Mouse (Mus musculus): Measurements from ENCODE around the gene Zfpl1. TPM values are rescaled to one million over a fixed set of nuclear protein-coding genes. Genes with fewer than 3 reads are reported as not detected.

Gene Zfpl1
- polyA plus RNA-seq, 1 experiment, result 22.8 TPM

DNA sequence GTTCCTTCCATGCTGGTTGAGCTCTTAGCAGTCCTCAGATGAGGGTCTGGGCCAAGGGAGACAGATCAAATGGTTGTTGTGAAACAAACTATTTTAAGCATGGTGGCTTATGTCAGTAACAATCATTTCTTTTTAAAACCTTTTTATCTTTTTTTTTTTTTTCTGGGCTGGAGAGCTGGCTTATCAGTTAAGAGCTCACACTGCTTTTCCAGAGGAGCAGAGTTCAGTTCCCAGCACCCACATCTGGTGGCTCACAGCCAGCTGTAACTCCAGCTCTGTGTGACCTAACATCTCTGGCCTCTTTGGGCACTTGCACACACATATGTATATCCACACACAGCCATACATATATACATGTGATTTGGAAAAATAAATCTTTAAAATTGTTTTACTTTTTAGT is 47.1 kb downstream of the Zfpl1 start:
- Histone ChIP-seq H3K27ac (ENCODE audit: control insufficient read depth, insufficient read depth, low read depth, low read length, poor library complexity) (no peak overlapping the region), H3K4me3 (replicated peaks; ENCODE audit: control insufficient read depth, low read depth, low read length) (no peak overlapping the region), H3K4me1 (ENCODE audit: control insufficient read depth, insufficient read depth, low read length) (peaks cover 1% of the 10 kb centered on the region; the same call in 1 of the 2 replicates)
- no peak for TF ChIP-seq CTCF (IDR thresholded peaks at IDR 0.05; ENCODE audit: control insufficient read depth, insufficient read depth, low read length)
- no peak for TF ChIP-seq POLR2A (IDR thresholded peaks at IDR 0.05; ENCODE audit: borderline replicate concordance, control insufficient read depth, low read depth, low read length)

DNA sequence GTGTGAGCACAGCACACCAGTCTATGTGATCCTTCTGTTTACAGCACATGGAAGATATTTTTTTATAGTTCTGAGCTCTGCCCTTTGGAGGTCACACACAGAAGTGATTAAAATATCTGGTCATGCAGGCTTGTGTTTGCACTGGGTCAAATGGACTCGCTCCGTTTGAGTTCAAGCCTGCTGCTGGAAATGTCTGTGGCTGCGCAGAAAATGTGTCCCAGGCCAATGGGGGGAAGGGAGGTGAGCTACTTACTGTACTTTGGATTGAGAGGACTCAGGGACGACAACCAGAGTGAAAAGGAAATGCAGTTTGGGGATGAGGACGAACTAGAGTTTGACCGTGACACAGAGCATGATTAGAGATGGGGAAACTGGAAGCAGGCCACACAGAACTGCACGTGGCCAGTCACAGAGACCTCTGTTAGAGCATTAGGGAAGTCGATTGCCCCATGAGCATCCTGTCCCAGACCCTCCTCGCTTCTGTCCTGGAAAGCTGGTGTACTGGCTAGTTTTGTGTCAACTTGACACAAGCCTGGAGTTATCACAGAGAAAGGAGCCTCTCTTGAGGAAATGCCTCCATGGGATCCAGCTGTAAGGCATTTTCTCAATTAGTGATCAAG is 48.7 kb downstream of the Zfpl1 start:
- Histone ChIP-seq H3K4me1 (ENCODE audit: control insufficient read depth, insufficient read depth, low read length) (peaks cover 1% of the 10 kb centered on the region; the same call in 1 of the 2 replicates), H3K4me3 (replicated peaks; ENCODE audit: control insufficient read depth, low read depth, low read length) (no peak overlapping the region), H3K27ac (ENCODE audit: control insufficient read depth, insufficient read depth, low read depth, low read length, poor library complexity) (no peak overlapping the region)
- TF ChIP-seq POLR2A (IDR thresholded peaks at IDR 0.05; ENCODE audit: borderline replicate concordance, control insufficient read depth, low read depth, low read length) (no peak), CTCF (IDR thresholded peaks at IDR 0.05; ENCODE audit: control insufficient read depth, insufficient read depth, low read length) (no peak)
- 34% methylated on average over 9 of the region's 9 CpGs for WGBS

Other genes with a start within 250 kb of the Zfpl1 start
- 14.3 and 18.1 TPM in 2 replicates for gene Frmd8, start 209.7 kb downstream of the Zfpl1 start, polyA plus RNA-seq (2011; ENCODE audit: insufficient read depth, insufficient read length, low replicate concordance, missing spikeins)
- gene Slc25a45, start 207.1 kb downstream of the Zfpl1 start, polyA plus RNA-seq (2011; ENCODE audit: insufficient read depth, insufficient read length, low replicate concordance, missing spikeins), result 11.6 and 24.6 TPM in 2 replicates
- gene Tigd3, start 190.8 kb downstream of the Zfpl1 start, polyA plus RNA-seq (2011; ENCODE audit: insufficient read depth, insufficient read length, low replicate concordance, missing spikeins), result 4.4 and 6.4 TPM in 2 replicates
- gene Dpf2, start 171.9 kb downstream of the Zfpl1 start, polyA plus RNA-seq (2011; ENCODE audit: insufficient read depth, insufficient read length, low replicate concordance, missing spikeins), result 31.1 and 60.8 TPM in 2 replicates
- 2.3 and 5.3 TPM in 2 replicates for gene Cdc42ep2, start 160.1 kb downstream of the Zfpl1 start, polyA plus RNA-seq (2011; ENCODE audit: insufficient read depth, insufficient read length, low replicate concordance, missing spikeins)
- gene Pola2, start 120.8 kb downstream of the Zfpl1 start, polyA plus RNA-seq (2011; ENCODE audit: insufficient read depth, insufficient read length, low replicate concordance, missing spikeins), result 41.9 and 79.8 TPM in 2 replicates
- 0.80 TPM in 1 of 2 replicates, not detected in the other for gene Slc22a20, start 98.8 kb downstream of the Zfpl1 start, polyA plus RNA-seq (2011; ENCODE audit: insufficient read depth, insufficient read length, low replicate concordance, missing spikeins)
- gene Capn1, start 69.1 kb downstream of the Zfpl1 start, polyA plus RNA-seq (2011; ENCODE audit: insufficient read depth, insufficient read length, low replicate concordance, missing spikeins), result 59.9 and 139 TPM in 2 replicates
- gene Syvn1, start 38.4 kb downstream of the Zfpl1 start, polyA plus RNA-seq (2011; ENCODE audit: insufficient read depth, insufficient read length, low replicate concordance, missing spikeins), result 30.5 and 58.5 TPM in 2 replicates
- 29.9 and 52.5 TPM in 2 replicates for gene Mrpl49, start 27.2 kb downstream of the Zfpl1 start, polyA plus RNA-seq (2011; ENCODE audit: insufficient read depth, insufficient read length, low replicate concordance, missing spikeins)
- 2,232 and 4,155 TPM in 2 replicates for gene Fau, start 27.1 kb downstream of the Zfpl1 start, polyA plus RNA-seq (2011; ENCODE audit: insufficient read depth, insufficient read length, low replicate concordance, missing spikeins)
- 8.4 and 14.3 TPM in 2 replicates for gene Znhit2, start 23.8 kb downstream of the Zfpl1 start, polyA plus RNA-seq (2011; ENCODE audit: insufficient read depth, insufficient read length, low replicate concordance, missing spikeins)
- gene Tm7sf2, start 16.6 kb downstream of the Zfpl1 start, polyA plus RNA-seq (2011; ENCODE audit: insufficient read depth, insufficient read length, low replicate concordance, missing spikeins), result 5.9 and 12.3 TPM in 2 replicates
- 48.4 and 85.1 TPM in 2 replicates for gene Vps51, start 7.7 kb downstream of the Zfpl1 start, polyA plus RNA-seq (2011; ENCODE audit: insufficient read depth, insufficient read length, low replicate concordance, missing spikeins)
- not detected in 2 replicates for gene Tmem262, start 4.9 kb downstream of the Zfpl1 start, polyA plus RNA-seq (2011; ENCODE audit: insufficient read depth, insufficient read length, low replicate concordance, missing spikeins)
- gene Gm28374, start 2.7 kb downstream of the Zfpl1 start, polyA plus RNA-seq (2011; ENCODE audit: insufficient read depth, insufficient read length, low replicate concordance, missing spikeins), result not detected in 2 replicates
- 28.8 and 31.0 TPM in 2 replicates for gene Cdca5, start within 50 bp of the Zfpl1 start, polyA plus RNA-seq (2011; ENCODE audit: insufficient read depth, insufficient read length, low replicate concordance, missing spikeins)
- gene AC131692.1, start 9.5 kb upstream of the Zfpl1 start, polyA plus RNA-seq (2011; ENCODE audit: insufficient read depth, insufficient read length, low replicate concordance, missing spikeins), result 6.6 and 6.9 TPM in 2 replicates
- 5.2 and 5.3 TPM in 2 replicates for gene Naaladl1, start 20.8 kb upstream of the Zfpl1 start, polyA plus RNA-seq (2011; ENCODE audit: insufficient read depth, insufficient read length, low replicate concordance, missing spikeins)
- gene Sac3d1, start 33.7 kb upstream of the Zfpl1 start, polyA plus RNA-seq (2011; ENCODE audit: insufficient read depth, insufficient read length, low replicate concordance, missing spikeins), result 2.5 and 6.0 TPM in 2 replicates
- gene Snx15, start 43.3 kb upstream of the Zfpl1 start, polyA plus RNA-seq (2011; ENCODE audit: insufficient read depth, insufficient read length, low replicate concordance, missing spikeins), result 33.2 and 38.4 TPM in 2 replicates
- 0.93 TPM in 1 of 2 replicates, not detected in the other for gene Batf2, start 56.0 kb upstream of the Zfpl1 start, polyA plus RNA-seq (2011; ENCODE audit: insufficient read depth, insufficient read length, low replicate concordance, missing spikeins)
- gene Arl2, start 56.6 kb upstream of the Zfpl1 start, polyA plus RNA-seq (2011; ENCODE audit: insufficient read depth, insufficient read length, low replicate concordance, missing spikeins), result 19.6 and 20.5 TPM in 2 replicates
- gene Majin, start 99.4 kb upstream of the Zfpl1 start, polyA plus RNA-seq (2011; ENCODE audit: insufficient read depth, insufficient read length, low replicate concordance, missing spikeins), result not detected in 2 replicates
- not detected in 2 replicates for gene Gpha2, start 141.4 kb upstream of the Zfpl1 start, polyA plus RNA-seq (2011; ENCODE audit: insufficient read depth, insufficient read length, low replicate concordance, missing spikeins)
- 21.0 and 43.9 TPM in 2 replicates for gene Ppp2r5b, start 150.9 kb upstream of the Zfpl1 start, polyA plus RNA-seq (2011; ENCODE audit: insufficient read depth, insufficient read length, low replicate concordance, missing spikeins)
- gene Atg2a, start 156.7 kb upstream of the Zfpl1 start, polyA plus RNA-seq (2011; ENCODE audit: insufficient read depth, insufficient read length, low replicate concordance, missing spikeins), result 17.0 and 36.4 TPM in 2 replicates
- gene Ehd1, start 191.8 kb upstream of the Zfpl1 start, polyA plus RNA-seq (2011; ENCODE audit: insufficient read depth, insufficient read length, low replicate concordance, missing spikeins), result 40.0 and 63.1 TPM in 2 replicates
- 7.2 and 13.6 TPM in 2 replicates for gene Cdc42bpg, start 221.5 kb upstream of the Zfpl1 start, polyA plus RNA-seq (2011; ENCODE audit: insufficient read depth, insufficient read length, low replicate concordance, missing spikeins)

All from bone marrow, adult 2 months (tissue).